Mouse (Mus musculus): Measurements from ENCODE around the gene Pcsk5. TPM values are rescaled to one million over a fixed set of nuclear protein-coding genes. Genes with fewer than 3 reads are reported as not detected.

Gene Pcsk5
- polyA plus RNA-seq, 1 experiment from 2014 or later: 10.0 TPM

GRCm38 (mm10) chr19:17417855-17418254 lies 419.6 kb downstream of the Pcsk5 start:
- Histone ChIP-seq H3K27ac (ENCODE audit: low read length) (no peak overlapping the region), H3K9ac (ENCODE audit: low read length) (no peak overlapping the region), H3K4me3 (ENCODE audit: low read length) (no peak overlapping the region), H3K4me1 (ENCODE audit: control insufficient read depth, insufficient read depth, low read length) (no peaks in the 10 kb centered on the region), H3K27me3 (ENCODE audit: control insufficient read depth, insufficient read depth, low read length) (no peaks in the 10 kb centered on the region), H3K4me2 (ENCODE audit: low read depth, low read length) (no peak overlapping the region), H3K9me3 (replicated peaks; ENCODE audit: control insufficient read depth, low read length) (no peaks in the 10 kb centered on the region), H3K36me3 (ENCODE audit: control insufficient read depth, insufficient read depth) (no peaks in the 10 kb centered on the region)
- WGBS: 53% methylated on average over 1 of the region's 1 CpGs
- no peak for ATAC-seq (replicated peaks; ENCODE audit: extremely low read depth, insufficient read depth, low FRiP score)

GRCm38 (mm10) chr19:17412915-17413459 lies 424.4 kb downstream of the Pcsk5 start:
- H3K4me2 ChIP-seq (ENCODE audit: low read depth, low read length): no peak overlapping the region
- no peak for ATAC-seq (replicated peaks; ENCODE audit: extremely low read depth, insufficient read depth, low FRiP score)
- no peaks in the 10 kb centered on the region for H3K4me1 ChIP-seq (ENCODE audit: control insufficient read depth, insufficient read depth, low read length)
- H3K4me3 ChIP-seq (ENCODE audit: low read length): no peak overlapping the region
- no peaks in the 10 kb centered on the region for H3K27me3 ChIP-seq (ENCODE audit: control insufficient read depth, insufficient read depth, low read length)
- H3K36me3 ChIP-seq (ENCODE audit: control insufficient read depth, insufficient read depth): no peaks in the 10 kb centered on the region
- H3K9me3 ChIP-seq (replicated peaks; ENCODE audit: control insufficient read depth, low read length): no peaks in the 10 kb centered on the region
- WGBS: 52% methylated on average over 4 of the region's 4 CpGs
- no peak overlapping the region for H3K9ac ChIP-seq (ENCODE audit: low read length)
- H3K27ac ChIP-seq (ENCODE audit: low read length): no peak overlapping the region

- peaks cover 2% of the 10 kb centered on the region; the same call in 1 of the 2 replicates for H3K9me3 ChIP-seq (replicated peaks; ENCODE audit: control insufficient read depth, low read length)
- 76% methylated on average over 5 of the region's 5 CpGs for WGBS
- no peaks in the 10 kb centered on the region for H3K27me3 ChIP-seq (ENCODE audit: control insufficient read depth, insufficient read depth, low read length)
- no peak for ATAC-seq (replicated peaks; ENCODE audit: extremely low read depth, insufficient read depth, low FRiP score)
- no peak overlapping the region for H3K4me3 ChIP-seq (ENCODE audit: low read length)
- H3K4me1 ChIP-seq (ENCODE audit: control insufficient read depth, insufficient read depth, low read length): no peaks in the 10 kb centered on the region
- no peaks in the 10 kb centered on the region for H3K36me3 ChIP-seq (ENCODE audit: control insufficient read depth, insufficient read depth)
- no peak overlapping the region for H3K4me2 ChIP-seq (ENCODE audit: low read depth, low read length)
- H3K9ac ChIP-seq (ENCODE audit: low read length): no peak overlapping the region
- no peak overlapping the region for H3K27ac ChIP-seq (ENCODE audit: low read length)
Measured at GRCm38 (mm10) chr19:17410465-17411065, 426.9 kb downstream of the Pcsk5 start.

GRCm38 (mm10) chr19:17409351-17409750 lies 428.1 kb downstream of the Pcsk5 start:
- Histone ChIP-seq H3K4me1 (ENCODE audit: control insufficient read depth, insufficient read depth, low read length) (no peaks in the 10 kb centered on the region), H3K27ac (ENCODE audit: low read length) (no peak overlapping the region), H3K9me3 (replicated peaks; ENCODE audit: control insufficient read depth, low read length) (peaks cover 2% of the 10 kb centered on the region; the same call in 1 of the 2 replicates), H3K4me3 (ENCODE audit: low read length) (no peak overlapping the region), H3K36me3 (ENCODE audit: control insufficient read depth, insufficient read depth) (no peaks in the 10 kb centered on the region), H3K9ac (ENCODE audit: low read length) (no peak overlapping the region), H3K27me3 (ENCODE audit: control insufficient read depth, insufficient read depth, low read length) (no peaks in the 10 kb centered on the region), H3K4me2 (ENCODE audit: low read depth, low read length) (no peak overlapping the region)
- WGBS: 45% methylated on average over 3 of the region's 3 CpGs
- ATAC-seq (replicated peaks; ENCODE audit: extremely low read depth, insufficient read depth, low FRiP score): no peak

- H3K36me3 ChIP-seq (ENCODE audit: control insufficient read depth, insufficient read depth): no peaks in the 10 kb centered on the region
- peaks cover 2% of the 10 kb centered on the region; the same call in 1 of the 2 replicates for H3K9me3 ChIP-seq (replicated peaks; ENCODE audit: control insufficient read depth, low read length)
- H3K27ac ChIP-seq (ENCODE audit: low read length): no peak overlapping the region
- H3K4me3 ChIP-seq (ENCODE audit: low read length): no peak overlapping the region
- H3K9ac ChIP-seq (ENCODE audit: low read length): no peak overlapping the region
- no peaks in the 10 kb centered on the region for H3K4me1 ChIP-seq (ENCODE audit: control insufficient read depth, insufficient read depth, low read length)
- ATAC-seq (replicated peaks; ENCODE audit: extremely low read depth, insufficient read depth, low FRiP score): no peak
- no peaks in the 10 kb centered on the region for H3K27me3 ChIP-seq (ENCODE audit: control insufficient read depth, insufficient read depth, low read length)
- no peak overlapping the region for H3K4me2 ChIP-seq (ENCODE audit: low read depth, low read length)
Measured at GRCm38 (mm10) chr19:17408591-17408990, 428.8 kb downstream of the Pcsk5 start.

GRCm38 (mm10) chr19:17406823-17407222 lies 430.6 kb downstream of the Pcsk5 start:
- H3K4me1 ChIP-seq (ENCODE audit: control insufficient read depth, insufficient read depth, low read length): no peaks in the 10 kb centered on the region
- H3K4me2 ChIP-seq (ENCODE audit: low read depth, low read length): no peak overlapping the region
- no peak for ATAC-seq (replicated peaks; ENCODE audit: extremely low read depth, insufficient read depth, low FRiP score)
- H3K4me3 ChIP-seq (ENCODE audit: low read length): no peak overlapping the region
- no peak overlapping the region for H3K27ac ChIP-seq (ENCODE audit: low read length)
- no peak overlapping the region for H3K9ac ChIP-seq (ENCODE audit: low read length)
- 89% methylated on average over 5 of the region's 5 CpGs for WGBS
- H3K36me3 ChIP-seq (ENCODE audit: control insufficient read depth, insufficient read depth): no peaks in the 10 kb centered on the region
- no peaks in the 10 kb centered on the region for H3K27me3 ChIP-seq (ENCODE audit: control insufficient read depth, insufficient read depth, low read length)
- peaks cover 2% of the 10 kb centered on the region; the same call in 1 of the 2 replicates for H3K9me3 ChIP-seq (replicated peaks; ENCODE audit: control insufficient read depth, low read length)

GRCm38 (mm10) chr19:17403175-17403574 lies 434.3 kb downstream of the Pcsk5 start:
- H3K27ac ChIP-seq (ENCODE audit: low read length): no peak overlapping the region
- no peak overlapping the region for H3K9ac ChIP-seq (ENCODE audit: low read length)
- H3K4me1 ChIP-seq (ENCODE audit: control insufficient read depth, insufficient read depth, low read length): no peaks in the 10 kb centered on the region
- H3K4me3 ChIP-seq (ENCODE audit: low read length): no peak overlapping the region
- H3K36me3 ChIP-seq (ENCODE audit: control insufficient read depth, insufficient read depth): peaks cover 15% of the 10 kb centered on the region
- no peaks in the 10 kb centered on the region for H3K27me3 ChIP-seq (ENCODE audit: control insufficient read depth, insufficient read depth, low read length)
- 83% methylated on average over 4 of the region's 4 CpGs for WGBS
- peaks cover 2% of the 10 kb centered on the region; the same call in 1 of the 2 replicates for H3K9me3 ChIP-seq (replicated peaks; ENCODE audit: control insufficient read depth, low read length)
- no peak overlapping the region for H3K4me2 ChIP-seq (ENCODE audit: low read depth, low read length)
- ATAC-seq (replicated peaks; ENCODE audit: extremely low read depth, insufficient read depth, low FRiP score): no peak

GRCm38 (mm10) chr19:17400571-17400970 lies 436.9 kb downstream of the Pcsk5 start:
- Histone ChIP-seq H3K27me3 (ENCODE audit: control insufficient read depth, insufficient read depth, low read length) (no peaks in the 10 kb centered on the region), H3K4me3 (ENCODE audit: low read length) (no peak overlapping the region), H3K9me3 (replicated peaks; ENCODE audit: control insufficient read depth, low read length) (no peaks in the 10 kb centered on the region), H3K4me2 (ENCODE audit: low read depth, low read length) (no peak overlapping the region), H3K27ac (ENCODE audit: low read length) (no peak overlapping the region), H3K4me1 (ENCODE audit: control insufficient read depth, insufficient read depth, low read length) (0 out of 2 replicates have a peak, but pooled peaks cover 2% of the 10 kb centered on the region), H3K9ac (ENCODE audit: low read length) (no peak overlapping the region), H3K36me3 (ENCODE audit: control insufficient read depth, insufficient read depth) (peaks cover 22% of the 10 kb centered on the region)
- ATAC-seq (replicated peaks; ENCODE audit: extremely low read depth, insufficient read depth, low FRiP score): no peak
- WGBS: 48% methylated on average over 4 of the region's 4 CpGs

- H3K4me1 ChIP-seq (ENCODE audit: control insufficient read depth, insufficient read depth, low read length): 0 out of 2 replicates have a peak, but pooled peaks cover 6% of the 10 kb centered on the region
- H3K36me3 ChIP-seq (ENCODE audit: control insufficient read depth, insufficient read depth): peaks cover 22% of the 10 kb centered on the region
- H3K4me3 ChIP-seq (ENCODE audit: low read length): no peak overlapping the region
- H3K9ac ChIP-seq (ENCODE audit: low read length): no peak overlapping the region
- H3K4me2 ChIP-seq (ENCODE audit: low read depth, low read length): no peak overlapping the region
- no peak overlapping the region for H3K27ac ChIP-seq (ENCODE audit: low read length)
- WGBS: 79% methylated on average over 4 of the region's 4 CpGs
- H3K27me3 ChIP-seq (ENCODE audit: control insufficient read depth, insufficient read depth, low read length): no peaks in the 10 kb centered on the region
- ATAC-seq (replicated peaks; ENCODE audit: extremely low read depth, insufficient read depth, low FRiP score): no peak
- H3K9me3 ChIP-seq (replicated peaks; ENCODE audit: control insufficient read depth, low read length): no peaks in the 10 kb centered on the region
Measured at GRCm38 (mm10) chr19:17399965-17400364, 437.5 kb downstream of the Pcsk5 start.

All from heart, embryonic 16.5 days (tissue).